Mouse (Mus musculus) heart, embryonic 14.5 days (tissue): ENCODE results near the gene Cbs. TPM values are rescaled to one million over a fixed set of nuclear protein-coding genes. Genes with fewer than 3 reads are reported as not detected.

ENCODE experiments used
- ATAC-seq: fragments of 200-750 bp; cut with Nextera tagmentation; 2 replicates; pipeline ENCODE4 v1.8.0; 2017; ENCODE audit warnings: low read depth, moderate TSS enrichment; ENCODE audit not compliant: insufficient number of reproducible peaks, insufficient read depth, low FRiP score
- H3K27ac ChIP-seq, 2 experiments: fragments of 200-500 bp in 1 of 2; fragments of 300-500 bp in 1 of 2; sonication (generic) in 1 of 2; replicated peaks in 1 of 2; 2 replicates each; pipeline ENCODE4 v1.5.1; 2012 to 2014; ENCODE audit warnings: low read depth in 2 of 2, low read length in 2 of 2, control low read depth in 1 of 2, mild to moderate bottlenecking in 1 of 2, mixed read lengths in 1 of 2; ENCODE audit not compliant: control insufficient read depth in 1 of 2, insufficient read depth in 1 of 2
- H3K27me3 ChIP-seq: fragments of 300-500 bp; sonication (generic); 2 replicates; pipeline ENCODE4 v1.6.1; 2014; ENCODE audit warnings: mild to moderate bottlenecking, low read length, control low read depth; ENCODE audit not compliant: control insufficient read depth, insufficient read depth
- H3K36me3 ChIP-seq: fragments of 300-500 bp; sonication (generic); 2 replicates; pipeline ENCODE4 v1.6.1; 2014; ENCODE audit warnings: mild to moderate bottlenecking, control low read depth, low read length, mixed read lengths; ENCODE audit not compliant: control insufficient read depth, insufficient read depth
- H3K4me1 ChIP-seq, 2 experiments: fragments of 200-500 bp in 1 of 2; fragments of 300-500 bp in 1 of 2; sonication (generic) in 1 of 2; 2 replicates each; pipeline ENCODE4 v1.6.1; 2012 to 2014; ENCODE audit warnings: low read length in 2 of 2, control low read depth in 1 of 2, mixed read lengths in 1 of 2; ENCODE audit not compliant: control insufficient read depth in 2 of 2, insufficient read depth in 2 of 2
- H3K4me2 ChIP-seq: fragments of 300-500 bp; sonication (generic); 2 replicates; pipeline ENCODE4 v1.6.1; 2014; ENCODE audit warnings: mild to moderate bottlenecking, low read length
- H3K4me3 ChIP-seq, 2 experiments: fragments of 200-500 bp in 1 of 2; fragments of 300-500 bp in 1 of 2; sonication (generic) in 1 of 2; 2 replicates each; pipeline ENCODE4 v1.5.1; 2012 to 2014; ENCODE audit warnings: low read length in 2 of 2, mild to moderate bottlenecking in 2 of 2, control low read depth in 1 of 2, low read depth in 1 of 2, moderate library complexity in 1 of 2; ENCODE audit not compliant: control insufficient read depth in 1 of 2, insufficient read depth in 1 of 2
- H3K9ac ChIP-seq: fragments of 300-500 bp; sonication (generic); 2 replicates; pipeline ENCODE4 v1.6.1; 2014; ENCODE audit warnings: mild to moderate bottlenecking, low read length
- H3K9me3 ChIP-seq: fragments of 300-500 bp; sonication (generic); 2 replicates; pipeline ENCODE4 v1.6.1; 2016; ENCODE audit warnings: low read length, control low read depth; ENCODE audit not compliant: control insufficient read depth
- WGBS: fragments of 180-500 bp; shearing (Covaris S2); extraction: QIAGEN DNeasy Blood & Tissue Kit; methylation state at CpG from one replicate; pipeline ENCODE4 v1.1.7; 2014; 5-methylcytosine and 5-hydroxymethylcytosine counted together
- polyA plus RNA-seq: library from polyadenylated mRNA; unstranded; fragments of >200 nt; fragmentation: Nextera tagmentation; extraction: Ambion mirVana; gene quantifications from 2 replicates; pipeline ENCODE4 v1.2.1, GENCODE M21; 2014

Gene Cbs
- polyA plus RNA-seq, 1 experiment from 2014 or later = 0.96 TPM

DNA sequence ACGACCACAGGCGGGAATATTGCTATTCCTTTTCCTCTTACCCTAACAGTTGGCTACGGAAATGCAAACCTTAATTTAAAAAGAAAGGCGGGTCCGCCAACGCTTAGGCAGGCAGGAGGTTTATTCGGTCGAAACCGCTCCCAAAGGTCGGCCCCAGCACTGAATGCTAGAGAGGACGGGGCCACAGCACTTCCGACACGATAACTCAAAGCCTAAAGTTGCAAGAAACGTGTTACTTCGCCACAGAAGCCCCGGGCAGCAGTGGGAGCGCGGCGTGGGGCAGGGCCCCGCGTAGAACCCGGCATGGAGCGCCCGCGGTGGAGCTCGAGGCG, 21.1 kb upstream of the Cbs start:
- Histone ChIP-seq H3K27ac (peak overlapping the region; percentile 67 to 84; a peak in 3 of 4 replicates), H3K4me1 (peaks cover 8 to 21% of the 10 kb centered on the region in 2 experiments), H3K27me3 (no peaks in the 10 kb centered on the region), H3K4me2 (peak overlapping the region; percentile 93), H3K9ac (peak overlapping the region; percentile 99), H3K4me3 (peak overlapping the region; percentile 87 to 97), H3K9me3 (no peaks in the 10 kb centered on the region), H3K36me3 (peaks cover 31% of the 10 kb centered on the region)
- WGBS = 1% methylated on average over 27 of the region's 27 CpGs
- no peak for ATAC-seq

DNA sequence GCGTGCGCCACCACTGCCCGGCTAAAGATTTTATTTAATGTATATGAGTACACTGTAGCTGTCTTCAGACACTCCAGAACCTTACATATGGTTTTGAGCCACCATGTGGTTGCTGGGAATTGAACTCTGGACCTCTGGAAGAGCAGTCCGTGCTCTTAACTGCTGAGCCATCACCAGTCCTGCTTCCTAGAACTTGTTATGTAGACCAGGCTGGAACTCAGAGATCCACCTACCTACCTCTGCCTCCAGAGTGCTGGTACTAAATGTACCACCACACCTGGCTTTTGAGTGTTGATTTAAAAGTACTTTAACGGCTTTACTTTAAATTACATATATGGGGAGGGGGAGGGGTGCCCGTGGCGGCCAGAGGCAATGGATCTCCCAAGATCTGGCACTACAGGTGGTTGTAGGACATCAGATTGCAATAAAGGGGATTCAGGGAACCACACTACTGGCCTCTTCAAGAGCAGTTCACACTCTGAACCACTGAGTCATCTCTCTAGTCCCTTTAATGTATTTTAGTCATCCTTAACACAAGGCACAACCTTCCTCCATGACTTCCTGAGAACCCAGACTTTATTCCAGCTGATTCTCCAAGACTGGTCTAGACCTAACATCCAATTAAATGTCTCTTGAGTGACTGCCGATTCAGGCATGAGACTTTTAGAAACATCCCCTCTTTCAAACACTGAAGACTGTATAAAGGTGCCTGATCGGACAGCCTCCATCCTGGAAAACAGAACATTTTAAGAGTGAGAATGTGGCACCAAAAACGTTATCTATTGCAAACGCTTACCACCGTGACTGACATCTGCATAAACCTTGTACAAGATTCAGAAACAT, 20.3 kb upstream of the Cbs start:
- 51% methylated on average over 12 of the region's 12 CpGs for whole genome bisulfite sequencing

DNA sequence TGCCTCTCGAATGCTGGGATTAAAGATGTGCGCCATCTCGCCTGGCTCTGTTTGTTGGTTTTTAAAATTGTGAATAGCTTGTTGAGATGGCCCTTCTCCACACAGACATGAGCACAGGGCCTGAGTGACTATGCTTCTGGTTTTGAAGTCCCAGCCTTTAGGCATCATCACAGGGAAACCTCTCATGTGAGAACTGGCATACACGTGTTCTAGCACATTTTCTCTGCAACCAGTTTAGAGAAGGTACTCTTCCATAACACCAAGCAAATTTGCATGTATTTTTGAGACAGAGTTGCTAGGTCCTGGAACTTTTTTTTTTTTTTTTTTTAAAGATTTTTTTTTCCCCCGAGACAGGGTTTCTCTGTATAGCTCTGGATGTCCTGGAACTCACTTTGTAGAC, 19.6 kb upstream of the Cbs start:
- Histone ChIP-seq H3K27ac (no peak overlapping the region), H3K9me3 (no peaks in the 10 kb centered on the region), H3K9ac (no peak overlapping the region), H3K4me3 (no peak overlapping the region), H3K4me2 (no peak overlapping the region), H3K36me3 (peaks cover 45% of the 10 kb centered on the region), H3K4me1 (peaks cover 8 to 21% of the 10 kb centered on the region in 2 experiments), H3K27me3 (no peaks in the 10 kb centered on the region)
- no peak for ATAC-seq
- 89% methylated on average over 5 of the region's 5 CpGs for WGBS

More for the DNA sequence above, 20.3 kb upstream of the Cbs start:
- Histone ChIP-seq H3K4me3 (peak overlapping the region; percentile 87 to 97), H3K36me3 (peaks cover 39% of the 10 kb centered on the region), H3K9ac (peak overlapping the region; percentile 99), H3K27me3 (no peaks in the 10 kb centered on the region), H3K4me1 (peaks cover 8 to 21% of the 10 kb centered on the region in 2 experiments), H3K9me3 (no peaks in the 10 kb centered on the region), H3K4me2 (peak overlapping the region; percentile 93), H3K27ac (peak overlapping the region in 1 of 2 experiments; percentile 84; a peak in 1 of 4 replicates)
- ATAC-seq = no peak

DNA sequence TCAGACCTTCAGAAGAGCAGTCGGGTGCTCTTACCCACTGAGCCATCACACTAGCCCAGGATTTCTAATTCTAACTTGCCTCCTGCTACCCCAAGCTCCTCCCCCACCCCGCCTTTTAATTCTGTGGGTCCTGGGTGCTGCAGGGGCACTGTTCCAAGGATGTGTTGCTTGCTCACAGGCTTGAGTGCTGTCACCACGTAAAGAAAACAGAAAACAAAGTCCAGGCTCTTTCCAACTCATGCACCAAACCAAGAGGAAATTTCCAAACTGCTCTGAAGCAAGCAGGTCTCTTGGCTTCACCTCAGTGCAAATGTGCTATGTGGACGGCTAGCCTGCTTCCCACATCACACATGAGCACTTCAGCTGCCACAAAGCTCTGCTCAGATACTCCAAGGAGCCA, 18.3 kb upstream of the Cbs start:
- Histone ChIP-seq H3K27ac (peak overlapping the region; percentile 6 to 38; a peak in 3 of 4 replicates), H3K27me3 (no peaks in the 10 kb centered on the region), H3K4me1 (peaks cover 8 to 24% of the 10 kb centered on the region in 2 experiments), H3K9me3 (no peaks in the 10 kb centered on the region), H3K4me3 (no peak overlapping the region), H3K36me3 (peaks cover 59% of the 10 kb centered on the region), H3K4me2 (no peak overlapping the region), H3K9ac (peak overlapping the region; percentile 9; the same call in 1 of the 2 replicates)
- 58% methylated on average over 4 of the region's 4 CpGs for WGBS
- no peak for ATAC-seq

DNA sequence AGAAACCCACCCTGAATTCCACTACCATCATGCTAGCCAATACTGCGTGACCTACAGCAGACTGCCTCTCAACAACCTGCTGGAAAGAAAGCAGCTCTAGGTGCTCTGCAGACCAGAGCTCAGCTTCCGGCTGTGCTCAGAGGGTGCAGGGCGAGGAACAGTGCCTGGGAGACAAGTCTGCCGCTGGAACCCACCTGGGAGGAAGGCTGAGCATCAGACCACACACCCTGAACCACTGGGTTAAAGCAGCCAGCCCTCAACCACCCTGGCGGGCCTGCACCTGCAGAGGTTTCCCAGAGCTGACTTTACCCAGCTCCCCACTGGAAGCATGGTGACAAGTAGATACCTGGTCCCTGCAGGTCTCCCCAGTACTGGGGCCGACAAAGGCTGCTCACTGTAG, 16.2 kb upstream of the Cbs start:
- Histone ChIP-seq H3K4me3 (no peak overlapping the region), H3K4me2 (no peak overlapping the region), H3K27me3 (no peaks in the 10 kb centered on the region), H3K36me3 (peaks cover 79% of the 10 kb centered on the region), H3K9ac (no peak overlapping the region), H3K27ac (no peak overlapping the region), H3K9me3 (no peaks in the 10 kb centered on the region), H3K4me1 (peaks cover 5 to 19% of the 10 kb centered on the region in 2 experiments)
- no peak for ATAC-seq
- 92% methylated on average over 6 of the region's 6 CpGs for WGBS

DNA sequence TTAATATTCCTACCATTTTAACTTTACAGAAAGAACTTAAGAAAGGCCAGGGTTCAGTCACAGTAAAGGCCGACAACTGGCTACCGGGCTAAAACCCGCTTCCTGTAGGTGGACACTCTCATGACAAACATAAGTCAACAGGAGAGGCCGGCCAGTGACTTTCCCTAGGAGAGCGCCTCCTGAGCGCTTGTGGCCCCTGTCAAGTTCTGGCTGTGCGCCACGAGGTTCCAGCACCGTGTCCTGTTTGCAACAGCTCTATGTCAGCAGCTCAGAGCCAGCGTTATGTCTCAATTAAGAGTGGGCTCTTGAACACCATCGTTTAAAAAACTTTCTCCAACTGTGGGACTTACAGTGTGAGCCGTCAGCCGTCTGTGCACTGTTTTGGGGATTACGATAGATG, 15.1 kb upstream of the Cbs start:
- H3K4me1 ChIP-seq = peaks cover 3 to 12% of the 10 kb centered on the region in 2 experiments
- no peak overlapping the region for H3K4me2 ChIP-seq
- no peak for ATAC-seq
- 64% methylated on average over 14 of the region's 14 CpGs for WGBS
- no peak overlapping the region for H3K27ac ChIP-seq
- H3K36me3 ChIP-seq = peaks cover 91% of the 10 kb centered on the region
- H3K4me3 ChIP-seq = no peak overlapping the region
- no peak overlapping the region for H3K9ac ChIP-seq
- H3K9me3 ChIP-seq = no peaks in the 10 kb centered on the region
- no peaks in the 10 kb centered on the region for H3K27me3 ChIP-seq

DNA sequence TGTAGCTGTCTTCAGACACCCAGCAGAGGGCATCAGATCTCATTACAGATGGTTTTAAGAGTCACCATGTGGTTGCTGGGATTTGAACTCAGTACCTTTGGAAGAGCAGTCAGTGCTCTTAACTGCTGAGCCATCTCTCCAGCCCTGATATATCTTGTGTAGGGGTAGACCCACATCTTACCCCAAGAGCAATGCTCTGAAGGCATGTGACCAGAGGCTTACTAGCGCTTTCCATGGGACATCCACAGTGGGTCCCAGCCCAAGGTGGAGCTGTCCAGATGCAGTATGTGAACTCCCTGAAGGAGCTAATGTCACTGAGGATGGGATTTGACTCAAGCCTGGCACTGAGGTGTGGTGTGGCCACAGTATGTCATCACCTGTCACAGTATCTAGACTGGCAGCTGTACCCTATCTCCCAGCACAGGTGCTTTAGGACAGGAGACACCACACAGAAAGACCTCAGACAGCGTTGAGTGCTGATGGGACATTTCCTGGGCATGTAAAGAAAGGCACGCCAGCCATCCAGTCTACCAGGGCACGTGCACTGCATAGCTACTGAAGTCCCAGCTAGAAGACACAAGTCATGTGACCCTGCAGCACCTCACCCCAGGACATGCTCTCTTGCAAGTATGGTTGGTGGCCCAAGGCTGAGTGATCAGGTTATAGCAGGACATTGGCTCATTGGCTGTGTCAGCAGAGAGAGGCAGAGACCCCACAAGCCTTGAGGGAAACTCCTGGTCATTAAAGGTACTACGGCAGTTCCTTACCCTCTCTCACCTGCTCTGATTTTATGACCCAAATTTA, 9.4 kb upstream of the Cbs start:
- Histone ChIP-seq H3K36me3 (peaks cover 58% of the 10 kb centered on the region), H3K4me1 (0 out of 4 replicates have a peak, but pooled peaks cover 0 to 3% of the 10 kb centered on the region in 2 experiments), H3K27me3 (no peaks in the 10 kb centered on the region), H3K4me3 (no peak overlapping the region), H3K9ac (no peak overlapping the region), H3K27ac (no peak overlapping the region), H3K9me3 (no peaks in the 10 kb centered on the region), H3K4me2 (no peak overlapping the region)
- WGBS = 82% methylated on average over 5 of the region's 5 CpGs
- ATAC-seq = 0 out of 2 replicates have a peak, but pooled peaks have one; percentile 18
